Mouse (Mus musculus) ES-E14 (cell line): ENCODE results near the gene Nme7. TPM values are rescaled to one million over a fixed set of nuclear protein-coding genes. Genes with fewer than 3 reads are reported as not detected.

Source experiments
- DNase-seq: peaks from one replicate; pipeline ENCODE4 v3.0.0-alpha.2; 2013; ENCODE audit warnings: low read depth, low spot score
- H3K27ac ChIP-seq: 2 replicates; pipeline ENCODE4 v1.5.1; 2012; ENCODE audit warnings: low read depth, mild to moderate bottlenecking, low read length, moderate library complexity, mixed read lengths; ENCODE audit not compliant: poor library complexity, insufficient read depth, severe bottlenecking
- H3K36me3 ChIP-seq: 2 replicates; pipeline ENCODE4 v1.6.1; 2012; ENCODE audit warnings: mild to moderate bottlenecking, low read length, moderate library complexity, mixed read lengths; ENCODE audit not compliant: control insufficient read depth, poor library complexity, insufficient read depth, severe bottlenecking
- H3K4me1 ChIP-seq, 2 experiments: fragments of 150-350 bp in 1 of 2; sonication (generic) in 1 of 2; 2 replicates each; pipeline ENCODE4 v1.6.1; 2012; ENCODE audit warnings: low read length in 2 of 2, mild to moderate bottlenecking in 1 of 2, mixed read lengths in 1 of 2; ENCODE audit not compliant: control insufficient read depth in 2 of 2, insufficient read depth in 2 of 2, poor library complexity in 1 of 2
- H3K4me3 ChIP-seq, 2 experiments: fragments of 150-350 bp in 1 of 2; sonication (generic) in 1 of 2; 2 replicates each; pipeline ENCODE4 v1.5.1; 2012; ENCODE audit warnings: low read length in 2 of 2, low read depth in 1 of 2, mild to moderate bottlenecking in 1 of 2, mixed read lengths in 1 of 2; ENCODE audit not compliant: insufficient read depth in 1 of 2, poor library complexity in 1 of 2, severe bottlenecking in 1 of 2
- H3K9ac ChIP-seq: 2 replicates; pipeline ENCODE4 v1.6.1; 2012; ENCODE audit warnings: low read depth, mild to moderate bottlenecking, low read length, mixed read lengths; ENCODE audit not compliant: poor library complexity, insufficient read depth, severe bottlenecking
- H3K9me3 ChIP-seq: fragments of 150-350 bp; sonication (generic); 2 replicates; pipeline ENCODE4 v1.6.1; 2012; ENCODE audit warnings: low read depth, mild to moderate bottlenecking, low read length; ENCODE audit not compliant: control insufficient read depth, insufficient read depth
- CHD2 ChIP-seq: IDR thresholded peaks from 2 replicates; pipeline ENCODE4 v1.6.1; 2014; ENCODE audit warnings: mild to moderate bottlenecking, low read depth, low read length, inconsistent platforms
- HCFC1 ChIP-seq: IDR thresholded peaks from 2 replicates; pipeline ENCODE4 v1.6.1; 2012; ENCODE audit warnings: low read length, inconsistent platforms, borderline replicate concordance; ENCODE audit not compliant: insufficient read depth
- MAFK ChIP-seq: IDR thresholded peaks from 2 replicates; pipeline ENCODE4 v1.6.1; 2014; ENCODE audit warnings: mild to moderate bottlenecking, low read depth, low read length, inconsistent platforms; ENCODE audit not compliant: insufficient read depth
- ZC3H11A ChIP-seq: IDR thresholded peaks from 2 replicates; pipeline ENCODE4 v1.6.1; 2012; ENCODE audit warnings: low read depth, mild to moderate bottlenecking, inconsistent platforms, low read length, borderline replicate concordance
- ZNF384 ChIP-seq: IDR thresholded peaks from 2 replicates; pipeline ENCODE4 v1.6.1; 2012; ENCODE audit warnings: low read depth, low read length, inconsistent platforms
- in situ Hi-C, 2 experiments: fragments of 600-800 bp; cut with MboI; formaldehyde crosslinking; loops; one replicate each; pipeline ENCODE4 v1.15.1; 2025; ENCODE audit warnings: low sequenced_read_pairs in 2 of 2, inconsistent platforms in 1 of 2; ENCODE audit not compliant: unreplicated experiment in 2 of 2
- total RNA-seq: library from RNA; depleted of rRNA; stranded (reverse); fragments of 300-350 nt; gene quantifications from 2 replicates; pipeline ENCODE4 v1.2.3, GENCODE M21; 2012

Nme7 gene
- total RNA-seq, 1 experiment, result 32.8 TPM

DNA sequence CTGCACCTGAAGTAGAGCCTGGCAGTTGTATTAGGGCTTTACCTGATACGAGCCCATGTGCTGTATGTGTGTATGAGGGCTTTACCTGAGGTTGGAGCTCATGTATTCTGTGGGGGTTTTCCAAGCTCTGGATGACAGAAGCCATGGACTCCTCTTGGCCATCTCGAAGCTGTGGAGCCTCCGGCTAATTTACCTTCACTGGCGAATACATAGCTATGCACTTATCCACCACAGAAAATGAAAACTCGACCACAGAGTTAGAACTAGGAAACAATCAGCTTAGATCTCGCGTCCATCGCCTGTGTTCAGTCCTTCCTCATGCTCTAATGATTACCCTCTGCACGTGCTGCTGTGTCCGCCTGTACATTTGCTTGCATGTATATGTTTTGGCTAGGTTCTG, 80.4 kb downstream of the Nme7 start:
- DNase-seq, result no peak
- no peak overlapping the region for H3K9ac ChIP-seq

GRCm38 (mm10) chr1:164384972-164385371, 81.1 kb downstream of the Nme7 start:
- Histone ChIP-seq H3K36me3 (no peaks in the 10 kb centered on the region; the same call in 1 of the 2 replicates), H3K4me3 (no peak overlapping the region), H3K9me3 (no peaks in the 10 kb centered on the region; the same call in 1 of the 2 replicates), H3K27ac (no peak overlapping the region), H3K9ac (no peak overlapping the region), H3K4me1 (no peaks in the 10 kb centered on the region)
- DNase-seq, result no peak
- TF ChIP-seq ZC3H11A (no peak), MAFK (no peak), HCFC1 (no peak), ZNF384 (no peak), CHD2 (no peak)
- in situ Hi-C loops, result no loop called here

More for the DNA sequence above, 80.4 kb downstream of the Nme7 start:
- no peaks in the 10 kb centered on the region; the same call in 1 of the 2 replicates for H3K9me3 ChIP-seq
- in situ Hi-C loops, result no loop called here
- no peaks in the 10 kb centered on the region for H3K4me1 ChIP-seq
- no peaks in the 10 kb centered on the region; the same call in 1 of the 2 replicates for H3K36me3 ChIP-seq
- H3K4me3 ChIP-seq, result no peak overlapping the region
- H3K27ac ChIP-seq, result no peak overlapping the region
- TF ChIP-seq ZNF384, result no peak
- no peak for TF ChIP-seq MAFK
- TF ChIP-seq CHD2, result no peak
- no peak for TF ChIP-seq HCFC1
- TF ChIP-seq ZC3H11A, result no peak

- Histone ChIP-seq H3K36me3 (no peaks in the 10 kb centered on the region), H3K27ac (no peak overlapping the region), H3K4me3 (no peak overlapping the region), H3K4me1 (no peaks in the 10 kb centered on the region), H3K9ac (no peak overlapping the region), H3K9me3 (no peaks in the 10 kb centered on the region; the same call in 1 of the 2 replicates)
- no peak for TF ChIP-seq ZC3H11A
- TF ChIP-seq ZNF384, result no peak
- TF ChIP-seq MAFK, result no peak
- no peak for TF ChIP-seq CHD2
- TF ChIP-seq HCFC1, result no peak
- in situ Hi-C loops, result no loop called here
- DNase-seq, result no peak
Observed at GRCm38 (mm10) chr1:164389743-164390142, 85.8 kb downstream of the Nme7 start.

- H3K4me3 ChIP-seq, result no peak overlapping the region
- no peaks in the 10 kb centered on the region for H3K36me3 ChIP-seq
- no peaks in the 10 kb centered on the region for H3K4me1 ChIP-seq
- in situ Hi-C loops, result no loop called here
- no peak overlapping the region for H3K27ac ChIP-seq
- TF ChIP-seq MAFK, result no peak
- no peak for TF ChIP-seq ZC3H11A
- TF ChIP-seq CHD2, result no peak
- no peak for TF ChIP-seq ZNF384
- no peak for TF ChIP-seq HCFC1
- no peak overlapping the region for H3K9ac ChIP-seq
- H3K9me3 ChIP-seq, result no peaks in the 10 kb centered on the region
- no peak for DNase-seq
Observed at GRCm38 (mm10) chr1:164392176-164392575, 88.3 kb downstream of the Nme7 start.

DNA sequence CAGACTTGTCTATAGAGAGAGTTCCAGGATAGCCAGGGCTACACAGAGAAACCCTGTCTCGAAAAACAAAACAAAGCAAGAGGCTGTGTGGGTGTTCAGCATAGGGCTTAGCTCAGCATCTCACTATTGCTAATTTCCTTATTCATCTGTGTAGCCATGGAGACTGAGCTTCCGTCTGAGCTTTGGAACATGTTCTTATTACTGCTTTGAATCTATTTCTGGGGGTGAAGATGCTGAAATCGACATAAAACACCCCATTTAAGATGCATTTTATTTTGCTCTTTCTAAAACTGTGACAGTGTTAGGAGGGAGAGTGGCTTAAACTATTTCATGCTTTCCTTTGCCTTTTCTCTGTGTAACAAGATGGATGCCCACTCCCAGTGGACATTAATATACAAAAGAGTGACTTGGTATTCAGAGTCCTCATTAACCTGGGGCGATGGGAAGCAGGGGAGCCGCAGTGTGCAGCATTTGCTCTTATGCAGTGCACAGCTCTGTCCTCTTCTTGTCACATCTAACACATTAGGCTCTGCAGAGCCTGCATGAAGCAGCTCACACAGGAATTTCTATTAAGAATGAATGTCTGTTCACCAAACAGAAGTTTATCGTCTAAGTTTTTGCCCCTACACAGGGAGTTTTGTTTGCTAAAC, 91.3 kb downstream of the Nme7 start:
- no peaks in the 10 kb centered on the region for H3K4me1 ChIP-seq
- DNase-seq, result no peak
- in situ Hi-C loops, result no loop called here
- no peaks in the 10 kb centered on the region for H3K9me3 ChIP-seq
- no peak overlapping the region for H3K4me3 ChIP-seq
- H3K27ac ChIP-seq, result no peak overlapping the region
- TF ChIP-seq ZNF384 (no peak), ZC3H11A (no peak), MAFK (no peak), HCFC1 (no peak), CHD2 (no peak)
- H3K9ac ChIP-seq, result no peak overlapping the region
- no peaks in the 10 kb centered on the region for H3K36me3 ChIP-seq
